Mouse (Mus musculus) splenic B cell, adult 2 months (primary cell): ENCODE results near the gene Lcn8.

Experiments used
- DNase-seq: peaks from one replicate; pipeline ENCODE4 v3.0.0-alpha.2; 2011; ENCODE audit warnings: low read depth, low spot score
- H3K27me3 ChIP-seq: 2 replicates; pipeline ENCODE4 v1.6.1; 2012; ENCODE audit warnings: mild to moderate bottlenecking, low read length, moderate library complexity, mixed read lengths; ENCODE audit not compliant: control insufficient read depth, poor library complexity, insufficient read depth, severe bottlenecking
- H3K36me3 ChIP-seq: 2 replicates; pipeline ENCODE4 v1.6.1; 2012; ENCODE audit warnings: mild to moderate bottlenecking, low read length, moderate library complexity, mixed read lengths; ENCODE audit not compliant: control insufficient read depth, poor library complexity, insufficient read depth, severe bottlenecking

Gene Lcn8

GRCm38 (mm10) chr2:25654502-25654901, 1.6 kb downstream of the Lcn8 start:
- H3K27me3 ChIP-seq: no peaks in the 10 kb centered on the region
- no peaks in the 10 kb centered on the region for H3K36me3 ChIP-seq
- DNase-seq: no peak

GRCm38 (mm10) chr2:25656691-25657090, 3.8 kb downstream of the Lcn8 start:
- Histone ChIP-seq H3K27me3 (no peaks in the 10 kb centered on the region), H3K36me3 (no peaks in the 10 kb centered on the region)
- DNase-seq: no peak

GRCm38 (mm10) chr2:25657246-25657645, 4.3 kb downstream of the Lcn8 start:
- H3K27me3 ChIP-seq: no peaks in the 10 kb centered on the region
- no peak for DNase-seq
- H3K36me3 ChIP-seq: no peaks in the 10 kb centered on the region

GRCm38 (mm10) chr2:25657652-25658051, 4.7 kb downstream of the Lcn8 start, which contains the start of gene Lcn5:
Lcn5 (plus strand) TSS chr2:25657952.
- DNase-seq: no peak
- H3K27me3 ChIP-seq: no peaks in the 10 kb centered on the region
- H3K36me3 ChIP-seq: no peaks in the 10 kb centered on the region

- Histone ChIP-seq H3K36me3 (no peaks in the 10 kb centered on the region), H3K27me3 (no peaks in the 10 kb centered on the region)
- no peak for DNase-seq
These were observed 7.4 kb downstream of the Lcn8 start for GRCm38 (mm10) chr2:25660279-25660678.

GRCm38 (mm10) chr2:25661245-25661970, 8.5 kb downstream of the Lcn8 start:
- no peak for DNase-seq
- no peaks in the 10 kb centered on the region for H3K36me3 ChIP-seq
- H3K27me3 ChIP-seq: no peaks in the 10 kb centered on the region

- DNase-seq: peak; percentile 59
- H3K27me3 ChIP-seq: no peaks in the 10 kb centered on the region
- no peaks in the 10 kb centered on the region for H3K36me3 ChIP-seq
These were observed 10.6 kb downstream of the Lcn8 start for GRCm38 (mm10) chr2:25663511-25663910.

- no peaks in the 10 kb centered on the region for H3K27me3 ChIP-seq
- H3K36me3 ChIP-seq: no peaks in the 10 kb centered on the region
- DNase-seq: no peak
These were observed 11.2 kb downstream of the Lcn8 start for GRCm38 (mm10) chr2:25664125-25664524.

- no peak for DNase-seq
- no peaks in the 10 kb centered on the region for H3K27me3 ChIP-seq
- H3K36me3 ChIP-seq: no peaks in the 10 kb centered on the region
These were observed 13.6 kb downstream of the Lcn8 start for GRCm38 (mm10) chr2:25666516-25666915.

GRCm38 (mm10) chr2:25676486-25676885, 23.6 kb downstream of the Lcn8 start, which contains the start of gene Lcn6:
Lcn6 (plus strand) TSS chr2:25676786.
- H3K27me3 ChIP-seq: no peaks in the 10 kb centered on the region
- DNase-seq: no peak
- H3K36me3 ChIP-seq: no peaks in the 10 kb centered on the region

GRCm38 (mm10) chr2:25679559-25679958, 26.6 kb downstream of the Lcn8 start:
- Histone ChIP-seq H3K36me3 (no peaks in the 10 kb centered on the region), H3K27me3 (no peaks in the 10 kb centered on the region)
- DNase-seq: no peak

- no peak for DNase-seq
- no peaks in the 10 kb centered on the region for H3K36me3 ChIP-seq
- H3K27me3 ChIP-seq: no peaks in the 10 kb centered on the region
These were observed 29.5 kb downstream of the Lcn8 start, which contains the start of gene Lcn10 for GRCm38 (mm10) chr2:25682426-25682825. Lcn10 (plus strand) TSS chr2:25682726.

- Histone ChIP-seq H3K27me3 (no peaks in the 10 kb centered on the region), H3K36me3 (no peaks in the 10 kb centered on the region)
- DNase-seq: no peak
These were observed 34.0 kb downstream of the Lcn8 start for GRCm38 (mm10) chr2:25686941-25687340.

- Histone ChIP-seq H3K36me3 (no peaks in the 10 kb centered on the region), H3K27me3 (no peaks in the 10 kb centered on the region)
- DNase-seq: peak; percentile 79
These were observed 41.7 kb downstream of the Lcn8 start for GRCm38 (mm10) chr2:25694605-25695004.

- no peaks in the 10 kb centered on the region for H3K36me3 ChIP-seq
- DNase-seq: no peak
- H3K27me3 ChIP-seq: no peaks in the 10 kb centered on the region
These were observed 44.0 kb downstream of the Lcn8 start for GRCm38 (mm10) chr2:25696951-25697350.

- Histone ChIP-seq H3K36me3 (no peaks in the 10 kb centered on the region), H3K27me3 (no peaks in the 10 kb centered on the region)
- DNase-seq: no peak
These were observed 45.8 kb downstream of the Lcn8 start for GRCm38 (mm10) chr2:25698696-25699095.
